In genomic region chr2:6490870-6491269, GRCm38 (mm10) we compare ENCODE assay signal across 18 mouse cellular contexts.
DNase-seq lines count a peak whose midpoint lies in the region; TF ChIP-seq lines count a peak whose summit lies in the region.
"Had no signal": no experiment of that assay in that cellular context is flagged by ENCODE, and none has a peak within 500 bp of the region (broad histone marks: within the 10 kb centered on the region; RNA-seq: fewer than 3 reads in every experiment).

No protein-coding gene starts in this region.

- intact Hi-C loops in left cerebral cortex, adult 2 months (cut with DNase I): no loop called here

- TF ChIP-seq CTCF in left cerebral cortex, adult 2 months (IDR thresholded peaks at IDR 0.05): peak; percentile 13; the same call in 1 of the 2 replicates

- DNase-seq in left cerebral cortex, adult 2 months (ENCODE audit: extremely low spot score in 1 of 2, low spot score in 2 of 2): no peak
- no peak for DNase-seq in left cerebral cortex, adult 18-20 months (ENCODE audit: low spot score in 2 of 2)
- DNase-seq in 416B (ENCODE audit: low read depth) (peak; percentile 23), A20 (ENCODE audit: low read depth, low spot score) (peak; percentile 26), ZHBTc4 (ENCODE audit: low read depth, low spot score) (peak; percentile 38)
- no peak for DNase-seq in B cell, adult 2 months
- DNase-seq in kidney, postnatal 4 days: no peak
- DNase-seq: adrenal gland, adult 8-10 months; cerebellum, adult 9-10 months; layer of hippocampus, adult 9-11 months; thymus, postnatal 14 days had no signal

- H3K27ac ChIP-seq in left cerebral cortex, adult 2 months: no peak overlapping the region
- H3K27ac ChIP-seq: embryonic facial prominence, embryonic 12.5 days; heart, embryonic 15.5 days; hindbrain, embryonic 10.5 days; limb, embryonic 15.5 days; midbrain, embryonic 12.5 days; neural tube, embryonic 15.5 days had no signal

- no peak overlapping the region for H3K4me3 ChIP-seq in left cerebral cortex, adult 2 months
- H3K4me3 ChIP-seq: embryonic facial prominence, embryonic 12.5 days; heart, embryonic 15.5 days; hindbrain, embryonic 10.5 days; limb, embryonic 15.5 days; midbrain, embryonic 12.5 days; myocyte; neural tube, embryonic 15.5 days had no signal

Comparison
In these comparisons a context has a peak if more than half of its experiments do, and no peak if none do; other contexts are left out.
1. DNase-seq: peak in 416B (single experiment), A20 (single experiment) and ZHBTc4 (single experiment); none in left cerebral cortex, adult 2 months (0 of 2), left cerebral cortex, adult 18-20 months (0 of 2), B cell, adult 2 months (0 of 2) and kidney, postnatal 4 days (0 of 2).